Mouse (Mus musculus): ENCODE results near the gene Racgap1.

DNA sequence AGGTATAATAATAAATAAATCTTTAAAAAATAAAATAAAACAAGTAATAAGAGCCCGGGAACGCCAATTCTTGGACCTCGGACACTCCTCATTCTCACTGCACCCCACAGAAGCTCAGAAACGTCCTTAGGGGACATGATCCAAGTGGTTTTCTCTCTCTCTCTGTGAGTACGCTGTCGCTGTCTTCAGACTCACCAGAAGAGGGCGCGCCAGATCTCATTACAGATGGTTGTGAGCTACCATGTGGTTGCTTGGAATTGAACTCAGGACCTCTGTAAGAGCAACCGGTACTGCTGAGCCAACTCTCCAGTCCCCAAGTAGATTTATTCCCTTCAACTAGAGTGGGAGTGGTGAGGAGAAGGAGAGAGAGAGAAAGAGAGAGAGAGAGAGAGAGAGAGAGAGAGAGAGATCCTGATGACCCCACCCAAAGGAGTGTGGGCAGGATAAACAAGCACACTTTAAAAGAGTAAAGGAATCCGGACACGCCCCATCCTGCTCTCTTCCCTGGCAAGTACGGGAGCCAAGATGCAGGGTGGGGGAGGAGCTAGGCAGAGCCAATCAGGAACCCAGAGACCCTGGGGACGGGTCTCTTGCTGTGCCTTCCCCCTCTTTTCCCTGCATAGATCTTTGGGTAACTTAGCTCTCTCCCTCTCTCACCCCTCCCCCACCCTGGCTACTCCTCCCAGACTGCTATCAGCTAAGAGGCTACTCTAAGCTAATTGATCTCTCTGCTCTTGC lies 26.8 kb upstream of the Racgap1 start:
- no peak for TF ChIP-seq POLR2A (IDR thresholded peaks at IDR 0.05; ENCODE audit: control insufficient read depth, low read depth, low read length)
- no peak for TF ChIP-seq CTCF (IDR thresholded peaks at IDR 0.05; ENCODE audit: control insufficient read depth, insufficient read depth, insufficient replicate concordance, low read depth, low read length)

All from testis, adult 2 months (tissue).